In the genomic region with DNA sequence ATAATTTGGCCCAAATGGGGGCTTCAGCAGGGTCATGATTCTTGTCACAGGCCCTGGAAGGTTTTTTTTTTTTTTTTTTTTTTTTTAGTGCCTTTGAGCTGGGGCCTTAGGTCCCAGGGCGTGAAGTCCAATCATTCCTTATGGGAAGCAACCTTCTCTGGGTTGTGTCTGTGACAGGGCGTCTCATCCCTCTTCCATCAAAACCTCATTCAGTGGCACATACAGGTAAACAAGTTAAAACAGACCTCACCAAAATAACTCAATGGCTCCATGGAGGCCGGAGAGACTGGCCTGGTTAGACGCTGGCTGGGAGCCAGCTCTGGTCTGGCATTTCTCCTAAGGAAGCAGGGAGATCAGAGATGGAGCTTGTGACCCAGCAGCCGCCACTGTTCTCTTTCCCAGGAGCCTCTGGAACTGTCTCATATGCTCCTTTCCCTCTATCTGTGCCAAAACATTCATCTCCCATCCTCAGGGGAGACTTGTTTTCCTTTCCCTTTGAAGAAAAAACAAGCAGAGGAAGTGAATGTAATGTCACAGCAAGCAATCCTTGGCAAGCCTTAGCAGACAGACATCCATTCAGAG, we compare ENCODE assay signal across 11 mouse cellular contexts. TPM values are rescaled to one million over a fixed set of nuclear protein-coding genes. Genes with fewer than 3 reads are reported as not detected.
DNase-seq lines count a peak whose midpoint lies in the region; ATAC-seq and TF ChIP-seq lines count a peak whose summit lies in the region.
"Had no signal": no experiment of that assay in that cellular context is flagged by ENCODE, and none has a peak within 500 bp of the region (broad histone marks: within the 10 kb centered on the region; RNA-seq: fewer than 3 reads in every experiment).

No protein-coding gene starts in this region.

- no peak for TF ChIP-seq POLR2A in brain, embryonic 14.5 days (IDR thresholded peaks at IDR 0.05; ENCODE audit: borderline replicate concordance, extremely low read depth, insufficient read depth, insufficient read length, poor library complexity, severe bottlenecking)

- H3K27me3 ChIP-seq in kidney, embryonic 14.5 days (ENCODE audit: control insufficient read depth, insufficient read depth, low read length), result no peaks in the 10 kb centered on the region
- H3K27me3 ChIP-seq: stomach, embryonic 15.5 days had no signal

- peaks cover 9% of the 10 kb centered on the region; the same call in 1 of the 2 replicates for H3K36me3 ChIP-seq in kidney, embryonic 14.5 days (ENCODE audit: control insufficient read depth, insufficient read depth, low read length)

- no peak overlapping the region for H3K4me3 ChIP-seq in kidney, embryonic 14.5 days (ENCODE audit: low read length)
- H3K4me3 ChIP-seq: erythroblast, embryonic 14.5 days; stomach, embryonic 15.5 days had no signal

- no peaks in the 10 kb centered on the region for H3K9me3 ChIP-seq in kidney, embryonic 14.5 days (ENCODE audit: control insufficient read depth, low read length)
- H3K9me3 ChIP-seq: stomach, embryonic 15.5 days had no signal

- no peak overlapping the region; the same call in 1 of the 2 replicates for H3K27ac ChIP-seq in kidney, embryonic 14.5 days (ENCODE audit: low read depth, low read length)
- H3K27ac ChIP-seq: stomach, embryonic 15.5 days had no signal

- TF ChIP-seq CTCF in brain, embryonic 14.5 days (IDR thresholded peaks at IDR 0.05; ENCODE audit: borderline replicate concordance, extremely low read depth, insufficient read depth, insufficient read length), result no peak

- 66% methylated on average over 5 of the region's 5 CpGs for WGBS in kidney, embryonic 14.5 days

- no peak overlapping the region for H3K9ac ChIP-seq in kidney, embryonic 14.5 days (ENCODE audit: low read depth, low read length)
- H3K9ac ChIP-seq: stomach, embryonic 15.5 days had no signal

- DNase-seq in left cerebral cortex, postnatal 25 days (ENCODE audit: low spot score in 2 of 2), result peak; percentile 21 to 32
- DNase-seq in left cerebral cortex, adult 11 months (ENCODE audit: low spot score), result no peak
- peak; percentile 66 for DNase-seq in brain, embryonic 14.5 days (ENCODE audit: low read depth)
- peak; percentile 98 for DNase-seq in heart, adult 11 months
- DNase-seq in ovary, postnatal 10 days (ENCODE audit: low spot score), result peak; percentile 35
- DNase-seq in frontal cortex, postnatal 36 days (ENCODE audit: low spot score in 2 of 2), result no peak

- peak; percentile 64; the same call in 1 of the 2 replicates for ATAC-seq in kidney, embryonic 14.5 days (ENCODE audit: low FRiP score, low TSS enrichment)
- ATAC-seq in megakaryocyte-erythroid progenitor cell, adult 5-6 weeks (replicated peaks; ENCODE audit: low FRiP score, low TSS enrichment, poor library complexity, severe bottlenecking), result no peak

- intact Hi-C loops in left cerebral cortex, postnatal 25 days (cut with DNase I), result loop anchor here (10.0 kb wide), 1 partner anchor 356 kb away; a partner anchor contains a TSS

- no peak overlapping the region for H3K4me2 ChIP-seq in kidney, embryonic 14.5 days (replicated peaks; ENCODE audit: low read depth, low read length)
- H3K4me2 ChIP-seq: stomach, embryonic 15.5 days had no signal

- no peaks in the 10 kb centered on the region for H3K4me1 ChIP-seq in kidney, embryonic 14.5 days (ENCODE audit: control insufficient read depth, insufficient read depth, low read length)
- H3K4me1 ChIP-seq: stomach, embryonic 15.5 days had no signal

RNA-seq across cellular contexts. Expression of a gene that starts 27.7 kb away (rescaled TPM):
- total RNA-seq in left cerebral cortex, postnatal 25 days (2021), result 1 to 10 TPM; 6.4 to 6.6 TPM
- 6.7 and 7.0 TPM in 2 replicates for polyA plus RNA-seq in brain, embryonic 14.5 days (2012; rRNA removed)
- 60.1 and 78.5 TPM in 2 replicates for polyA plus RNA-seq in kidney, embryonic 14.5 days (2014; fragmentation: Nextera tagmentation; extraction: Ambion mirVana)
- not detected in 2 replicates for total RNA-seq in megakaryocyte-erythroid progenitor cell, adult 5-6 weeks (2014; fragmentation: Nextera tagmentation)
- total RNA-seq in megakaryocyte-erythroid progenitor cell, adult 5-6 weeks (2017), result not detected in 2 replicates
- total RNA-seq: MEL had no signal

RNA-seq across cellular contexts. Expression of a gene that starts 37.6 kb away (rescaled TPM):
- 10 to 100 TPM; 45.0 to 50.4 TPM for total RNA-seq in left cerebral cortex, postnatal 25 days (2021)
- polyA plus RNA-seq in brain, embryonic 14.5 days (2012; rRNA removed), result 21.5 and 25.6 TPM in 2 replicates
- 8.3 and 19.6 TPM in 2 replicates for polyA plus RNA-seq in kidney, embryonic 14.5 days (2014; fragmentation: Nextera tagmentation; extraction: Ambion mirVana)
- 4.9 and 11.3 TPM in 2 replicates for total RNA-seq in megakaryocyte-erythroid progenitor cell, adult 5-6 weeks (2014; fragmentation: Nextera tagmentation)
- total RNA-seq in megakaryocyte-erythroid progenitor cell, adult 5-6 weeks (2017), result 4.3 and 12.1 TPM in 2 replicates
- polyA plus RNA-seq: erythroblast, embryonic 14.5 days had no signal

RNA-seq across cellular contexts. Expression of a gene that starts 37.6 kb away (rescaled TPM):
- total RNA-seq in left cerebral cortex, postnatal 25 days (2021), result 10 to 100 TPM; 42.8 to 46.1 TPM
- polyA plus RNA-seq in brain, embryonic 14.5 days (2012; rRNA removed), result 29.4 and 30.5 TPM in 2 replicates
- 28.0 and 32.1 TPM in 2 replicates for polyA plus RNA-seq in kidney, embryonic 14.5 days (2014; fragmentation: Nextera tagmentation; extraction: Ambion mirVana)
- 37.2 and 41.6 TPM in 2 replicates for total RNA-seq in megakaryocyte-erythroid progenitor cell, adult 5-6 weeks (2014; fragmentation: Nextera tagmentation)
- 33.6 and 39.9 TPM in 2 replicates for total RNA-seq in megakaryocyte-erythroid progenitor cell, adult 5-6 weeks (2017)

Comparison
In these comparisons a context has a peak if more than half of its experiments do, and no peak if none do; other contexts are left out.
1. DNase-seq: peak in left cerebral cortex, postnatal 25 days (2 of 2), brain, embryonic 14.5 days (single experiment), heart, adult 11 months (single experiment) and ovary, postnatal 10 days (single experiment); none in left cerebral cortex, adult 11 months (single experiment) and frontal cortex, postnatal 36 days (0 of 2).
2. RNA of a gene that starts 27.7 kb away (total RNA-seq): 6.4 to 6.6 TPM in left cerebral cortex, postnatal 25 days; not detected in megakaryocyte-erythroid progenitor cell, adult 5-6 weeks; every median in the first group is over 4 times any median in the second.